Mouse (Mus musculus) forebrain, postnatal 0 days (tissue): ENCODE measurements at regions not wholly inside any gene's neighbourhood (a gene's known extent, or its start where the extent isn't known, plus 50 kb on each side); places are given as distances from the start of the nearest gene placed in this dataset.

Experiments
- ATAC-seq: fragments of 200-750 bp; cut with Nextera tagmentation; 2 replicates; pipeline ENCODE4 v1.8.0; 2017; ENCODE audit warnings: mild to moderate bottlenecking, moderate library complexity
- DNase-seq: peaks from one replicate; pipeline ENCODE4 v3.0.0-alpha.2; 2015
- H3K27ac ChIP-seq: fragments of 300-500 bp; sonication (generic); 2 replicates; pipeline ENCODE4 v1.5.1; 2014; ENCODE audit warnings: low read depth, mild to moderate bottlenecking, antibody characterized with exemption, low read length, moderate library complexity, mixed read lengths
- H3K27me3 ChIP-seq: fragments of 300-500 bp; sonication (generic); 2 replicates; pipeline ENCODE4 v1.6.1; 2014; ENCODE audit warnings: mild to moderate bottlenecking, low read length, mixed read lengths; ENCODE audit not compliant: insufficient read depth
- H3K36me3 ChIP-seq: fragments of 300-500 bp; sonication (generic); 2 replicates; pipeline ENCODE4 v1.6.1; 2014; ENCODE audit warnings: mild to moderate bottlenecking, moderate library complexity; ENCODE audit not compliant: insufficient read depth
- H3K4me1 ChIP-seq: fragments of 300-500 bp; sonication (generic); 2 replicates; pipeline ENCODE4 v1.6.1; 2014; ENCODE audit warnings: antibody characterized with exemption; ENCODE audit not compliant: insufficient read depth
- H3K4me2 ChIP-seq: fragments of 300-500 bp; sonication (generic); 2 replicates; pipeline ENCODE4 v1.6.1; 2014; ENCODE audit warnings: low read depth, mild to moderate bottlenecking, moderate library complexity
- H3K4me3 ChIP-seq: fragments of 300-500 bp; sonication (generic); 2 replicates; pipeline ENCODE4 v1.5.1; 2014; ENCODE audit warnings: low read depth, low read length, mixed read lengths
- H3K9ac ChIP-seq: fragments of 300-500 bp; sonication (generic); 2 replicates; pipeline ENCODE4 v1.6.1; 2014; ENCODE audit warnings: mild to moderate bottlenecking
- H3K9me3 ChIP-seq: fragments of 300-500 bp; sonication (generic); 2 replicates; pipeline ENCODE4 v1.6.1; 2016; ENCODE audit warnings: low read length
- CTCF ChIP-seq: sonication (generic); IDR thresholded peaks from 2 replicates; pipeline ENCODE4 v1.5.1; 2016; ENCODE audit warnings: antibody characterized with exemption, control low read depth, low read depth
- WGBS: fragments of 180-500 bp; shearing (Covaris S2); extraction: QIAGEN DNeasy Blood & Tissue Kit; methylation state at CpG from one replicate; pipeline ENCODE4 v1.1.7; 2014; 5-methylcytosine and 5-hydroxymethylcytosine counted together

DNA sequence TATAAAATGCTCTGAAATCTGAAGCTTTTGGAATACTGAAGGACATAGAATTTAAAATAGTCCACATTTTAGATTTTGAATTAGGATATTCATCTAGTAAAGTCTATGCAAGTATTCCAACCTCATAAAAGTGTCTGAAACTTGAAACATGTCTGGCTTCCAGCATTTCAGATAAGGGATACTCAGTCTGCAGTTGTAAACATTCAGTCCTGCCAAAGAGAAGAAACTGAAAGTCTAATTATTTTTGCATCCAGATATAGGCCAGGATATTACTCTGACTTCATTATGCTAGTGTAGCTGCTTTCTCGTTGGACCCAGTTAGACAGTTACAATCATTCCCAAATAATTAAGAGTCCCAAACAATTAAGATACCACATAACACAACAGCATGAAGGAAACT lies 251.2 kb upstream of the Thrb start:
- no peaks in the 10 kb centered on the region for H3K4me1 ChIP-seq
- no peak for TF ChIP-seq CTCF

GRCm38 (mm10) chr14:17409497-17409896 lies 250.6 kb upstream of the Thrb start:
- Histone ChIP-seq H3K27ac (no peak overlapping the region), H3K4me2 (no peak overlapping the region), H3K9me3 (no peaks in the 10 kb centered on the region), H3K4me3 (no peak overlapping the region), H3K4me1 (no peaks in the 10 kb centered on the region), H3K36me3 (no peaks in the 10 kb centered on the region), H3K27me3 (no peaks in the 10 kb centered on the region), H3K9ac (no peak overlapping the region)
- TF ChIP-seq CTCF: no peak
- WGBS: 94% methylated on average over 6 of the region's 6 CpGs
- no peak for DNase-seq
- ATAC-seq: no peak

More for the DNA sequence above, 251.2 kb upstream of the Thrb start:
- no peak overlapping the region for H3K4me3 ChIP-seq
- WGBS: 44% methylated on average over 1 of the region's 1 CpGs
- H3K36me3 ChIP-seq: no peaks in the 10 kb centered on the region
- no peak overlapping the region for H3K4me2 ChIP-seq
- H3K27ac ChIP-seq: no peak overlapping the region
- no peaks in the 10 kb centered on the region for H3K27me3 ChIP-seq
- DNase-seq (no peak), ATAC-seq (no peak)
- no peak overlapping the region for H3K9ac ChIP-seq
- no peaks in the 10 kb centered on the region for H3K9me3 ChIP-seq

DNA sequence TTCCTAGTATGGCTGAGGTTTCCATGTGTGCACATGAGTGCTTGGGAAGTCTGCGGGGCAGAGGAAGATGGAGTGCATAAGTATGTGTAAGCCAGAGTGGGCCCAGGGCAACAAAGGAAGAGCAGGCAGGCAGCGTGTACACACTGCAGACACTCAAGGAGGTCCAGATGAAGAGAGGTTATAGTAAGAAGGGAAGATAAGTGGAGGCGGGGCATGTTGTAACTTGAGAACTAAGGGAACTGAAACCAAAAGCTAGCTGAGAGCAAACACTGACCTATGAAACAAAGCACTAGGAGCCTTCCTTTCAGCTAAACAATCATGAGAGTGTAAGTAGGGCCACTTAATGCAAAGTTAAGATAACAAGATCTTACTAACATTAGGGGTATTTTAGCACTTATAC lies 249.3 kb upstream of the Thrb start:
- H3K36me3 ChIP-seq: no peaks in the 10 kb centered on the region
- no peak overlapping the region for H3K4me3 ChIP-seq
- no peak overlapping the region for H3K27ac ChIP-seq
- WGBS: 44% methylated on average over 3 of the region's 3 CpGs
- no peaks in the 10 kb centered on the region for H3K9me3 ChIP-seq
- DNase-seq (no peak), ATAC-seq (no peak)
- no peak for TF ChIP-seq CTCF
- H3K4me1 ChIP-seq: no peaks in the 10 kb centered on the region
- no peaks in the 10 kb centered on the region for H3K27me3 ChIP-seq
- no peak overlapping the region for H3K4me2 ChIP-seq
- H3K9ac ChIP-seq: no peak overlapping the region

DNA sequence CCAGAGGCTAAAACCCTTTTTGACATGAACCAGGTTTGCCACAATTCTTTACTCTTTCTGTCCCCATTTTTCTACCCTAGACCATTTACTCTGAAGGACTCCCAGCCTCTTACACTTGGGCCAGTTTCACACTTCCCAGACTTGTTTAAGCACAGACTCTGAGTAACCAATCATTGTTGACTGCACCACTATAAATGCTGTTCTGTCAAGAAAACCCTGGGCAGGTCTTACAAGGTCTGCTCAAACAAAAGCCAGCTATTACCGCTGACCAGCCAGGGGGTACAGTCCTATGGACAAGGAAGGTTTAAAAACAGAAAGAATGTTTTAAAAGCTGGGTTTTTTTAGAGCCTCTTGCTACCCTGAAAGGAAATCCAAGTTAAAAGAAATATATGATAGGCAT lies 248.8 kb upstream of the Thrb start:
- TF ChIP-seq CTCF: no peak
- Histone ChIP-seq H3K4me1 (no peaks in the 10 kb centered on the region), H3K27ac (no peak overlapping the region), H3K4me2 (no peak overlapping the region), H3K27me3 (no peaks in the 10 kb centered on the region), H3K4me3 (no peak overlapping the region), H3K36me3 (no peaks in the 10 kb centered on the region), H3K9ac (no peak overlapping the region), H3K9me3 (no peaks in the 10 kb centered on the region)
- WGBS: 45% methylated on average over 1 of the region's 1 CpGs
- DNase-seq: no peak
- no peak for ATAC-seq

- Histone ChIP-seq H3K36me3 (no peaks in the 10 kb centered on the region), H3K9me3 (no peaks in the 10 kb centered on the region), H3K4me2 (no peak overlapping the region), H3K4me1 (no peaks in the 10 kb centered on the region), H3K27ac (no peak overlapping the region), H3K27me3 (no peaks in the 10 kb centered on the region), H3K9ac (no peak overlapping the region), H3K4me3 (no peak overlapping the region)
- WGBS: 85% methylated on average over 6 of the region's 6 CpGs
- TF ChIP-seq CTCF: no peak
- ATAC-seq (no peak), DNase-seq (no peak)
Observed at GRCm38 (mm10) chr14:17414246-17414888, 245.7 kb upstream of the Thrb start.

GRCm38 (mm10) chr14:17427751-17428150 lies 232.3 kb upstream of the Thrb start:
- H3K36me3 ChIP-seq: no peaks in the 10 kb centered on the region
- H3K9me3 ChIP-seq: no peaks in the 10 kb centered on the region
- ATAC-seq (no peak), DNase-seq (no peak)
- no peak overlapping the region for H3K4me2 ChIP-seq
- no peak overlapping the region for H3K4me3 ChIP-seq
- H3K27me3 ChIP-seq: no peaks in the 10 kb centered on the region
- no peak overlapping the region for H3K9ac ChIP-seq
- TF ChIP-seq CTCF: no peak
- no peak overlapping the region for H3K27ac ChIP-seq
- no peaks in the 10 kb centered on the region for H3K4me1 ChIP-seq
- WGBS: 85% methylated on average over 1 of the region's 1 CpGs

DNA sequence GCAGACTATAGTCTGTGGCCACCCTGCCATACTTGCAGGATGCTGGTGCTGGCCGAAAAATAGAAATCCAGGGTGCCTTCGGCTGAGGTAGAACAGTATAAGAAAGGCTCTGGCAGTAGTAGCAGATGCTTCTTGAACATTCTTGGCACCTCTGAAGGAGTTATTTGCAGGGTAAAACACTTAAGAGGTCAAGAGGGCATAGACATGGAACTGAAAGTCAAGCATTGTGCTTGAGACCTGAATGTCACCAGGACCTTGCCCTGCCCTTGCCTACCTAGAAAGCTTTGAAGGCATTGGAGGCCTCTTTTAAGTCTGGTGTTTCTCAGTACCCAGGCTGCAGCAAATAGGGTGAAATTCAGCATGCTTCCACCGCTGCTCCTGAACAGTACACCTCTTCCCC lies 230.9 kb upstream of the Thrb start:
- ATAC-seq: no peak
- no peak for DNase-seq
- no peak overlapping the region for H3K9ac ChIP-seq
- no peaks in the 10 kb centered on the region for H3K4me1 ChIP-seq
- no peaks in the 10 kb centered on the region for H3K9me3 ChIP-seq
- WGBS: 89% methylated on average over 3 of the region's 3 CpGs
- H3K4me3 ChIP-seq: no peak overlapping the region
- no peak for TF ChIP-seq CTCF
- no peaks in the 10 kb centered on the region for H3K36me3 ChIP-seq
- no peaks in the 10 kb centered on the region for H3K27me3 ChIP-seq
- no peak overlapping the region for H3K4me2 ChIP-seq
- no peak overlapping the region for H3K27ac ChIP-seq
